Mouse (Mus musculus): ENCODE data around the gene Marc2.

The Marc2 gene

DNA sequence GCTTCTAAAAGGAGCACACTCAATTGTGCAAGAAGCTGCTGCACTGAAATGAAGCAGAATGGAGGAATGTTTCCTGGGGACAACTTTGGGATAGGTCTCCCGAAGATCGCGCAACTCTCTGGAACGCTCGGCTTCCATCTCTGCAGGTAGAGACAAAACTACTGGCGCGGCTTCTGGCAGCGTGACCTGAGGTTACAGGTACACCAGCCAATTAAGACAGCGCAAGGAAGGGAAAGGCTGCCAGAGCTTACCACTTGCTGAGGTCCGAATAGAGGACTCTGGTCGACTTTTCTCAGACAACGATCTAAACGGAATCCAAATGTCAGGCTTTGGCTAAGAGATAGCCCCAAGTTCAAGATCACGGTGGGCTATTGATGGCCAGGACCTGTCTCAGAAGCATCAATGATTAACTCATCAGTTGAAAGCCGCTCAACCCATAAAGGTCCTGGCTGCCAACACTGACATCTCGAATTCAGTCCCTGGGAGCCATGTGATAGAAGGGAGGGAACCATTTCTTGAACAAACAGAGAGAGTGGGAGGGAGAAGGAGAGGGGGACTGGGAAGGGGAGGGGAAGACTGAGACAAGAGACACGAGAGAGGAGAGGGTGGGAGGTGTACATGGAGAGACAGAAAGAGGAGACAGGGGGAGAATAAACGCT, at the start of gene Marc2:
Gene Marc2, minus strand, starts transcription at position 360 of the 659 bp plus-strand sequence.
- DNase-seq (ENCODE audit: low spot score) = no peak

- no peak for DNase-seq (ENCODE audit: low spot score)
These were observed 45.7 kb upstream of the Marc2 start for GRCm38 (mm10) chr1:184891998-184892397.

DNA sequence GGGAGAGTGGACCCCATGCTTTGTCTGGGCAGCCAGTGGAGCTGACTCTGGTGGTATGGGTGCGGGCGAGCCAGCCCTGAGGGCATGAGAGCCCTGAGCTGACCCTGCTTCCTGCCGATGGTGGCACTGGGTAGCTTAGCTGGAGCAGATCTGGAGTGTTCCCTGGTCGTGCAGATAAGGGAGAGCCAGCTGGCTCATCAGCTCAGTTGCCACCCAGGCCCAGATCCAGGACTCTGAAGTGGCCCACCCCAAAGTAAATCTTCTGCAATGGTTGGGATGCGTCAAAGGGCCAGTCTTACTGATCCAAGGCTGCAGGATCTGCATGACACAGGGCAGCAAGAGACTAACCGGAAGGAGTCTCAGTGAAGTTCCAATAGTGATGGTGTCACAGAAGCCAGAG, 43.2 kb upstream of the Marc2 start:
- peak; percentile 37 for DNase-seq (ENCODE audit: low spot score)

GRCm38 (mm10) chr1:184886160-184886559, 39.9 kb upstream of the Marc2 start:
- DNase-seq (ENCODE audit: low spot score) = no peak

DNA sequence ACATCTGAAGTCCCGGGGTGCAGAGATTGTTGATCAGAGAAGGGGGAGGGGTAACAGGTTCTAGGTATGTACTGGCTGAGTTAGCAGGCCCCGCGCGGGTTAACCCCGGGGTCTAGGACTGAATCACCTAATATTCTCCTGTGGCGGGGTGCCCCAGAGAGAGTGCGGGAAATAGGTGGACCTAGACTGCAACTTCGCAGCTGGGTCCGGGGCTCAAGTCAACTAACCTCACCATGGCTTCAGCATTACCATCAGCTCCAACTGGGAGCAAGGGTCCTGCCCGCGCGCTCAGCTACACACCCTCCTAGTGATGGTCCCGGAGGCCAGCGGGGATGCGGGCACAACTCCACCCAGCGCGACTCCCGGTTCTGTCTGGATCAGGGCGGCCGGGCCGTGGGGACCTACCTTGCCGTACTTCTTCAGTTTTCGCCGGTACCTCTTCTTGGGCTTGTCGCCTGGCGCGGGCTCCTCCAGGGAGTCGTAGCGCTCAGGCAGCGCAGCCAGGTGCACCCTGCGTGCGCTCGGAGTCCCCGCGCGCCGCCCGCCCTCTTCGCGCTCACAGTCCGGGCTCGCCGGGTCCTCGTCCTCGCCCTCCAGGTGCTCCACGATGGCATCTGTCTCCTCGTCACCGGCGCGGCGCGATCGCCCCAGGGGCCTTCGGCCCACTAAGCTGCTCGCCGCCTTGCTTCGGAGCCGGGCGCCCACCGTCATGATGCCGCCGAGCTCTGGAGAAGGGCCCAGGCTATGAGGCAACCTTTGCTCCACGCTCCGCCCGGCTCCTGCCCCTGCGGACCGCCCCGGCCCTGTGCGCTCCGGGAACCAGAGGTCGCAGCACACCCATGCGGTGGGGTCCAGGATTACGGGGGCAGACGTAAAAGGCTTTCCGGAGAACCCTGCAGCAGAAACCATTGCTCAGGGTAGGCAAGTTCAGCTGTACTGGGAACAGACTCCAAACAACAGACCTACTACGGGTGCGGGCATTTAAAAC, 36.3 kb upstream of the Marc2 start, which contains the start of gene C130074G19Rik:
Gene C130074G19Rik, minus strand, starts transcription at position 938 of the 988 bp plus-strand sequence.
- DNase-seq (ENCODE audit: low spot score) = peak; percentile 78

DNA sequence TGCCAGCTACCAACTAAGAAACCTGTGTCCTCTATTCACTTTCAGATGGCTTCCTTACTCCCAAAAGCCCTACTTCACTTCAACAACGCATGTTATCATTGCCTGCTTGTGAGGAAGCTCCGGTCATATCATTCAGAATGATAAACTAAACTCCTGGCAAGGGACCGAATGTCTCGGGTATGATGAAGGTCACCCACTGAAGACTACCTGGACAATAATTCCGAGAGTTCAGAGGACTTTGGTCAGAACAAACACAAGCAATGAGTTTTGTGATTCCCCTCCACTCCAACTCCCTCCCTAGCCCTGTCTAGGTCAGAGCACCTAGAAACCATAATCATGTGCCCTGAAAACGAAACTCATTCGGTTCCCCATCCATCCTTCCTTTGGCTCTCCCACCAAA, 35.6 kb upstream of the Marc2 start:
- DNase-seq (ENCODE audit: low spot score) = no peak

DNA sequence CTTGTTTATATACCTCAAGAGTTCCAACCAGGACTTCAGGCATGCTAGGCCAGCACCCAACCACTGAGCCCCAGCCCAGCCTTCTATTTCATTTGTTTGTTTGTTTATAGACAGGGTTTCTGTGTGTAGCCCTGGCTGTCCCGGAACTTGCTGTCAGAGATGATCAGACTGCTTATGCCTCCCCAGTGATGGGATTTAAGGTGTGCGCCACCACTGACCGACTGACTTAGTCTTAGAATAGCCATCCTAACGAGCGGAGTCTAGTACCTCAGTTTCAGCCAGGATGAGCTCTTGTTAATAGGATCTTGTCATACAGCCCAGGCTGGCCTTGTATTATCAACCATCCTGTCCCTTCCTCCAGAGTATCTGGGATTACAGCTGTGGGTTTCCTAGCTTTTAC, 35.0 kb upstream of the Marc2 start:
- no peak for DNase-seq (ENCODE audit: low spot score)

DNA sequence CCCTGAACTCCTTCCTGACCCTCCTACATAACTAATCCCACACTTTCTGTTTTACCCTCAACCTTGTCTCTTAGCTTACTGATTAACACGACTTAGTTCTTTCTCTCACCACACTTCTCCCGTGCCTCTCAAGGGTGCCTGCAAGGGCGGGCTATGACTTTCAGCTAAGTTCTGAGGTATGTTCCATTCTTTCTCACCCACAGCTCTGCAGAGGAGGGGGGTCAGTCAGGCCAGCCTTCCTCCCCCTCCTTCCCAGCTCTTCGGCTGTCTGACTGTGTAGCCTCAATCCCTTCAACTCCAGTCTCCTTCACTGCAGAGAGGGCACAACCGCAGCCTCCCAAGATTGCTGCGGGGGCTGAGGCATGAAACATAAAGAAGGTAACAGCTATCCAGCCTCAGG, 32.6 kb upstream of the Marc2 start:
- no peak for DNase-seq (ENCODE audit: low spot score)

DNA sequence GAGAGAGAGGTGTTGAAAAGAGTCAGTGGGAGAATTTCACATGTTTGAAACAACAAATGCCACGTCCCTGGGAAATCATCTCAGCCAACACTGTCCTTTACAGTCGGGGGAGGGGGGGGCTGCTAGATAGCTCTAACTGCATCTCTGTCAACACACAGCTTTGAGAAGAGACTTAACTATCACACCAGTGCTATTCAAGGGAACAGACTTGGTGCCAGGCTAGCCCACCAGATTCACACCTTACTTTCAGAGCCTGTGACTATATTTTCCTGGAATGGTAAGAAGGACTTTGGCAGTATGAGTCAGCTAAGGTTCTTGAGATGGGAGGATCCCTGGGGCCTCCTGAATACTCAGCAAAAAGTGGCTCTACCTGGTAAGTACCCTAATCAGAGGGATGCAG, 31.1 kb upstream of the Marc2 start:
- DNase-seq (ENCODE audit: low spot score) = no peak

DNA sequence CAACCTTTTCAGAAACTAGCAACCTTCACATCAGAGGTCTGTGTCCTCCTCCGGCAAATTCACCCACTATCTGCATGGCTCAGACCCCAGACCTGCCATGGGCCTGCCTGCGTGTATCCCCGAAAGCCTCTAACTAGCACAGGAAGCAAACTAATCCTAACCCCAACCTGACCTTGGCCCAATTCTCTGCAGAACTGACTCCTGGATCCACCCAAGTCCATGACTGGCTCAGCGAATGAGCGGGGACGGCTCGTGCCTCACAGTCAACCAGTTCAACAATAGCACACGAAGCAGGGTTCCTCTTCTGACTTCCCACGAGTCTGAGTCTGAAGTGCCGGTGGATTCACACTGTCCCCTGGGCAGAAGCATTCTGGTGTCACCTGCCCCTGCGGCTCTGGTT, 27.7 kb upstream of the Marc2 start:
- DNase-seq (ENCODE audit: low spot score) = no peak

DNA sequence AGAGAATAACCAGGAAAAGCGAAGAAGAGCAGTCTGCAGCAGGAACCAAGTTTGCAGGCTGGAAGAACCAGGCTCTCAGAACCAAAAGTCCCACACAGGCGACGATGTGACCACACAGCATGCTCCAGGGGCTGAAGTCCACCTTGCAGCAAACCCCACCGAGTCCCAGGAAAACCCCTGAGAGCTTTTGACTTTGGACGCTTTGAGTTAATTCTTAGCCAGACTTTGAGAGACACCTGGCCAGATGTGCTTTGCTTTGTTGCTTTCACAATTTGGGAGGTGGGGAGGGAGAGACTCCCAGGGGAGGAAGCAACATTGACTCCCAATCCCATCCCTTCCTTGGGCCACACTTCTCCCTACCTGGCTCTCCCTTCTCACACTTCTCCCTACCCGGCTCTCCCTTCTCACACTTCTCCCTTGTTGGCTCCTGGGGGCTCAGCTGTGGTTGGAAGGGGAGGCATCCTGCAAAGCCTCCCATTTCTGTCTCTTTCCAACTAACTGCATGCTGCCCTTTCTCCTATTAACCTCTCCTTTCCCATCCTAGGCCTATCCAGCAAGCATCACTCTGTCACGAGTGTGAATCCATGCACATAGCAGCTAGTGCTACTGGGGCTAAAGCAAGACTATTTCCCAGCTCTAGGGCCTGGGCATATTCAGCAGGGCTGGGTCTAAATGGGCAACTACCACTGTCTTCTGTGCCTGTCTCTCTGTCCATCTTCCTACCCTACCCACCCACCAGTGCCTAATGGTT, 26.0 kb upstream of the Marc2 start:
- no peak for DNase-seq (ENCODE audit: low spot score)

GRCm38 (mm10) chr1:184871506-184871905, 25.3 kb upstream of the Marc2 start:
- DNase-seq (ENCODE audit: low spot score) = no peak

DNA sequence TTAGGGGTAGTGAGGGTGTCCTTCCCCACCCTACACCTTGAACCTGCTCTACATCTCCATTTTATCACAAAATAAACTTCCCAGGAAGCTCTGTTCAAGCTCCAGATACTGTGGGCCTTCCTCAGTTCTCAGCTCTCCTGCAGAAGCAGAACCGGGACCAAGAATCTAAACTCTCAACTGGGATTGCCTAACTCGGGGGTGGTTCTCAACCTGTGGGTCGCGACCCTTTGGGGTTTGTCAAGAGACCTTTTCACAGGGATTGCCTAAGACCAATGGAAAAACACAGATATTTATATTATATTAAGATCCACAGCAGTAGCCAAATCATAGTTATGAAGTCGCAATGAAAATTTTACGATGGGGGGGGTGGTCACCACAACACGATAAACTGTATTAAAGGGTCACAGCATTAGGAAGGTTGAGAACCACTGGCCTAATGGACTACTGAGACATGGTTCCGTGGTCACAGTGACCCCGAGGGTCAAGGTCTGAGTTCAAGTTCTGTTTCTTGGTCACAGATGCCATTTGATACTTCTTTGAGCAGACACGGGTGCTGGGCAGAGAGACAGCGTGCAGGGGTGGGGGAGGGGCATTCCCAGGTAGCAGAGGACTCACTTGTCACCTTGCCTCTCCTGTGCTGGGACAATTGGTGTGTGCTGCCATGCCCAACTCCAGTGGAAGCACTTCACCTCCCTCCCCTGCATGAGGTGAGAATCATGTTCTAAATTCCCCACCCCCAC, 24.6 kb upstream of the Marc2 start:
- no peak for DNase-seq (ENCODE audit: low spot score)

GRCm38 (mm10) chr1:184869939-184870565, 23.8 kb upstream of the Marc2 start:
- peak; percentile 71 for DNase-seq (ENCODE audit: low spot score)

- DNase-seq (ENCODE audit: low spot score) = no peak
These were observed 21.4 kb upstream of the Marc2 start for GRCm38 (mm10) chr1:184867640-184868120.

- no peak for DNase-seq (ENCODE audit: low spot score)
These were observed 18.1 kb upstream of the Marc2 start for GRCm38 (mm10) chr1:184864381-184864801.

GRCm38 (mm10) chr1:184862636-184863035, 16.4 kb upstream of the Marc2 start:
- DNase-seq (ENCODE audit: low spot score) = no peak

- DNase-seq (ENCODE audit: low spot score) = no peak
These were observed 15.3 kb upstream of the Marc2 start for GRCm38 (mm10) chr1:184861551-184861950.

- no peak for DNase-seq (ENCODE audit: low spot score)
These were observed 14.0 kb upstream of the Marc2 start for GRCm38 (mm10) chr1:184860276-184860675.

DNA sequence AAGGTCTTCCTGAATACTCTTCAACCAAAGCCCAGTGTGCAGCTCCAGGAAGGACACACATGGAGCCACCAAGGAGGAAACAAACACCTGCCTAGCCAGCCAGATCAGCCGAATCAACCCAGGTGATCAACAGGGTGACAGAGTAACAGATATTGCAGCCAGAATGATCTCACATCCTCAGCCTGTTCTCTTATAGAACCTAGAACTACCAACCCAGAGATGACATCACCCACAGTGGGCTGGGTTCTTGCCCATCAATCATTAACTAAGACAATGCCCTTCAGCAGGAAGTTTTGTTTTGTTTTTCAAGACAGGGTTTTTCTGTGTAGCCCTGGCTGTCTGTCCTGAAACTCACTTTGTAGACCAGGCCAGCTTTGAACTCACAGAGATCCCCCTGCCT, 12.0 kb upstream of the Marc2 start:
- no peak for DNase-seq (ENCODE audit: low spot score)

GRCm38 (mm10) chr1:184857216-184857615, 11.0 kb upstream of the Marc2 start:
- no peak for DNase-seq (ENCODE audit: low spot score)

All from testis, postnatal 10 days (tissue).